Mouse (Mus musculus) cerebellum, adult (tissue): ENCODE measurements around the gene Il17rb.

ENCODE experiments used
- ATAC-seq: cut with Nextera tagmentation; 2 replicates; pipeline ENCODE4 v1.9.2; 2017; ENCODE audit warnings: mild to moderate bottlenecking, moderate library complexity, mixed read lengths; ENCODE audit not compliant: insufficient number of reproducible peaks, low FRiP score, low TSS enrichment

The Il17rb gene

GRCm38 (mm10) chr14:30008733-30009575 is at the start of gene Il17rb, which contains the start of gene Chdh:
Gene Il17rb, minus strand, starts transcription at chr14:30008896.
Gene Chdh, plus strand, starts transcription at chr14:30009023.
- 0 out of 2 replicates have a peak, but pooled peaks have one; percentile 36 for ATAC-seq

- no peak for ATAC-seq
These were observed 47.5 kb upstream of the Il17rb start for GRCm38 (mm10) chr14:30056031-30056766.

- ATAC-seq = no peak
These were observed 46.2 kb upstream of the Il17rb start for GRCm38 (mm10) chr14:30054922-30055321.

GRCm38 (mm10) chr14:30050280-30050679 is 41.6 kb upstream of the Il17rb start:
- no peak for ATAC-seq

GRCm38 (mm10) chr14:30048049-30048448 is 39.4 kb upstream of the Il17rb start:
- ATAC-seq = no peak

GRCm38 (mm10) chr14:30046976-30047375 is 38.3 kb upstream of the Il17rb start:
- ATAC-seq = no peak

- ATAC-seq = no peak
These were observed 37.1 kb upstream of the Il17rb start for GRCm38 (mm10) chr14:30045704-30046220.

GRCm38 (mm10) chr14:30045239-30045638 is 36.5 kb upstream of the Il17rb start:
- ATAC-seq = no peak

GRCm38 (mm10) chr14:30043356-30043940 is 34.8 kb upstream of the Il17rb start:
- ATAC-seq = no peak

GRCm38 (mm10) chr14:30041836-30042235 is 33.1 kb upstream of the Il17rb start:
- ATAC-seq = no peak

GRCm38 (mm10) chr14:30039413-30039812 is 30.7 kb upstream of the Il17rb start:
- ATAC-seq = no peak

GRCm38 (mm10) chr14:30038431-30038830 is 29.7 kb upstream of the Il17rb start:
- no peak for ATAC-seq

GRCm38 (mm10) chr14:30033405-30033804 is 24.7 kb upstream of the Il17rb start:
- ATAC-seq = no peak

GRCm38 (mm10) chr14:30027378-30027777 is 18.7 kb upstream of the Il17rb start:
- no peak for ATAC-seq

- ATAC-seq = no peak
These were observed 15.7 kb upstream of the Il17rb start for GRCm38 (mm10) chr14:30024387-30024786.

GRCm38 (mm10) chr14:30022471-30022870 is 13.8 kb upstream of the Il17rb start:
- no peak for ATAC-seq

GRCm38 (mm10) chr14:30019792-30020575 is 11.3 kb upstream of the Il17rb start:
- no peak for ATAC-seq

GRCm38 (mm10) chr14:30019375-30019774 is 10.7 kb upstream of the Il17rb start:
- ATAC-seq = no peak

- ATAC-seq = no peak
These were observed 10.2 kb upstream of the Il17rb start for GRCm38 (mm10) chr14:30018846-30019245.

GRCm38 (mm10) chr14:30018463-30018801 is 9.7 kb upstream of the Il17rb start:
- ATAC-seq = no peak
